ENCODE assay signal across 31 mouse cellular contexts in genomic region chrX:38308597-38308996, GRCm38 (mm10). TPM values are rescaled to one million over a fixed set of nuclear protein-coding genes. Genes with fewer than 3 reads are reported as not detected.
DNase-seq lines count a peak whose midpoint lies in the region; ATAC-seq lines count a peak whose summit lies in the region.
"Had no signal": no experiment of that assay in that cellular context is flagged by ENCODE, and none has a peak within 500 bp of the region (broad histone marks: within the 10 kb centered on the region; RNA-seq: fewer than 3 reads in every experiment).

No protein-coding gene starts in this region.

- DNase-seq in adrenal gland, adult 2 months = peak; percentile 46
- no peak for DNase-seq in adrenal gland, adult 8-10 months
- peak; percentile 11 for DNase-seq in urinary bladder, postnatal 25 days (ENCODE audit: low spot score)
- no peak for DNase-seq in urinary bladder, postnatal 4 days (ENCODE audit: low spot score in 2 of 2)
- DNase-seq in adrenal gland, postnatal 36 days = peak; percentile 41 to 43
- DNase-seq in gastrocnemius, postnatal 14 days = no peak
- DNase-seq in forebrain, embryonic 11.5 days (ENCODE audit: low spot score) = no peak
- DNase-seq: cerebellum, adult 11 months; cerebellum, postnatal 10 days; forebrain, postnatal 0 days; gastrocnemius, postnatal 25 days; heart, adult 2 months; heart, postnatal 36 days; kidney, adult 18-20 months; layer of hippocampus, adult 9-11 months; left cerebral cortex, postnatal 4 days; lung, postnatal 10 days had no signal

- intact Hi-C loops in gastrocnemius, postnatal 14 days (cut with DNase I; ENCODE audit: low total_unique reads) = no loop called here

- no peaks in the 10 kb centered on the region for H3K36me3 ChIP-seq in forebrain, embryonic 11.5 days (ENCODE audit: control insufficient read depth, insufficient read depth, low read length)
- H3K36me3 ChIP-seq: embryonic facial prominence, embryonic 10.5 days; forebrain, embryonic 10.5 days; hindbrain, embryonic 13.5 days; limb, embryonic 15.5 days; midbrain, embryonic 13.5 days had no signal

- no peak overlapping the region for H3K4me3 ChIP-seq in forebrain, embryonic 11.5 days (ENCODE audit: low read depth, low read length)
- H3K4me3 ChIP-seq: embryonic facial prominence, embryonic 10.5 days; forebrain, embryonic 10.5 days; heart, adult 2 months; hindbrain, embryonic 13.5 days; limb, embryonic 15.5 days; midbrain, embryonic 13.5 days had no signal

- H3K4me1 ChIP-seq in forebrain, embryonic 11.5 days (replicated peaks; ENCODE audit: control insufficient read depth, insufficient read depth, low read length) = no peaks in the 10 kb centered on the region
- H3K4me1 ChIP-seq: embryonic facial prominence, embryonic 10.5 days; limb, embryonic 15.5 days had no signal

- no peak for ATAC-seq in forebrain, embryonic 11.5 days (replicated peaks; ENCODE audit: low FRiP score)
- ATAC-seq: forebrain, postnatal 0 days; midbrain, embryonic 13.5 days had no signal

- H3K9me3 ChIP-seq in forebrain, embryonic 11.5 days (ENCODE audit: control insufficient read depth, low read length) = no peaks in the 10 kb centered on the region
- H3K9me3 ChIP-seq: embryonic facial prominence, embryonic 10.5 days; forebrain, embryonic 10.5 days; hindbrain, embryonic 13.5 days; limb, embryonic 15.5 days; midbrain, embryonic 13.5 days had no signal

- WGBS in forebrain, embryonic 11.5 days = 66% methylated on average over 4 of the region's 4 CpGs

- no peak overlapping the region for H3K4me2 ChIP-seq in forebrain, embryonic 11.5 days (ENCODE audit: low read depth, low read length, severe bottlenecking)
- H3K4me2 ChIP-seq: hindbrain, embryonic 13.5 days; limb, embryonic 15.5 days; midbrain, embryonic 13.5 days had no signal

- no peaks in the 10 kb centered on the region for H3K27me3 ChIP-seq in forebrain, embryonic 11.5 days (ENCODE audit: control insufficient read depth, insufficient read depth, low read length)
- H3K27me3 ChIP-seq: hindbrain, embryonic 13.5 days; limb, embryonic 15.5 days; midbrain, embryonic 13.5 days had no signal

- no peak overlapping the region for H3K27ac ChIP-seq in forebrain, embryonic 11.5 days (ENCODE audit: low read depth, low read length)
- H3K27ac ChIP-seq: embryonic facial prominence, embryonic 10.5 days; forebrain, embryonic 10.5 days; heart, adult 2 months; hindbrain, embryonic 13.5 days; kidney, postnatal 0 days; limb, embryonic 15.5 days; midbrain, embryonic 13.5 days had no signal

- H3K9ac ChIP-seq in forebrain, embryonic 11.5 days (ENCODE audit: low read length) = no peak overlapping the region
- H3K9ac ChIP-seq: forebrain, postnatal 0 days; hindbrain, embryonic 13.5 days; limb, embryonic 15.5 days; midbrain, embryonic 13.5 days had no signal

RNA-seq across cellular contexts. Expression of gene Atp1b4, which starts 7.4 kb away (rescaled TPM):
- not detected for total RNA-seq in adrenal gland, adult 2 months (2021)
- polyA plus RNA-seq in adrenal gland, adult 2 months (2012; rRNA removed) = not detected in 2 replicates
- not detected for total RNA-seq in adrenal gland, adult 8-10 months (2022)
- total RNA-seq in adrenal gland, postnatal 36 days (2021) = not detected
- 10 to 100 TPM; 69.2 to 90.6 TPM for total RNA-seq in gastrocnemius, postnatal 14 days (2021)
- polyA plus RNA-seq in forebrain, embryonic 11.5 days (2014; fragmentation: Nextera tagmentation; extraction: Ambion mirVana) = not detected in 2 replicates
- total RNA-seq: ES-E14; forebrain, postnatal 0 days; heart, adult 2 months; heart, postnatal 36 days; left cerebral cortex, adult 8-10 months; left cerebral cortex, postnatal 4 days; monocyte, adult 5-6 weeks; neutrophil, adult 5-6 weeks had no signal
- polyA plus RNA-seq: cortical plate, adult 2 months; embryonic facial prominence, embryonic 10.5 days; forebrain, embryonic 10.5 days; forebrain, postnatal 0 days; heart, adult 2 months; hindbrain, embryonic 13.5 days; large intestine, adult 2 months; midbrain, embryonic 13.5 days; testis, adult 2 months had no signal

RNA-seq across cellular contexts. Expression of gene Tmem255a, which starts 56.4 kb away (rescaled TPM):
- total RNA-seq in adrenal gland, adult 2 months (2021) = 10 to 100 TPM; 22.3 to 32.6 TPM
- polyA plus RNA-seq in adrenal gland, adult 2 months (2012; rRNA removed) = 9.1 and 16.4 TPM in 2 replicates
- total RNA-seq in adrenal gland, adult 8-10 months (2022) = 10 to 100 TPM; 33.4 to 59.1 (median 46.4) TPM
- total RNA-seq in adrenal gland, postnatal 36 days (2021) = 10 to 100 TPM; 16.1 to 21.5 TPM
- total RNA-seq in gastrocnemius, postnatal 14 days (2021) = 1 to 10 TPM; 2.8 to 4.4 TPM
- polyA plus RNA-seq in forebrain, embryonic 11.5 days (2014; fragmentation: Nextera tagmentation; extraction: Ambion mirVana) = 13.7 and 13.8 TPM in 2 replicates
- total RNA-seq: megakaryocyte, adult 5-6 weeks; monocyte, adult 5-6 weeks had no signal

Comparison
In these comparisons a context has a peak if more than half of its experiments do, and no peak if none do; other contexts are left out.
1. DNase-seq: peak in adrenal gland, adult 2 months (single experiment), urinary bladder, postnatal 25 days (single experiment) and adrenal gland, postnatal 36 days (2 of 2); none in adrenal gland, adult 8-10 months (single experiment), urinary bladder, postnatal 4 days (0 of 2), gastrocnemius, postnatal 14 days (single experiment) and forebrain, embryonic 11.5 days (single experiment).
2. RNA of gene Atp1b4, which starts 7.4 kb away (total RNA-seq): 69.2 to 90.6 TPM in gastrocnemius, postnatal 14 days; not detected in adrenal gland, postnatal 36 days, not detected in adrenal gland, adult 2 months and not detected in adrenal gland, adult 8-10 months; every median in the first group is over 10 times any median in the second.